Mouse (Mus musculus) spleen, postnatal 36 days (tissue): Measurements from ENCODE around the gene Abhd18.
A peak's percentile ranks its signal among the peaks of the same experiment; 100 is the strongest.

ENCODE experiments used
- DNase-seq, 2 experiments: peaks; one replicate each; pipeline ENCODE4 v3.0.0; 2022; ENCODE audit warnings: low spot score in 2 of 2, mixed read lengths in 1 of 2

Abhd18 gene

DNA sequence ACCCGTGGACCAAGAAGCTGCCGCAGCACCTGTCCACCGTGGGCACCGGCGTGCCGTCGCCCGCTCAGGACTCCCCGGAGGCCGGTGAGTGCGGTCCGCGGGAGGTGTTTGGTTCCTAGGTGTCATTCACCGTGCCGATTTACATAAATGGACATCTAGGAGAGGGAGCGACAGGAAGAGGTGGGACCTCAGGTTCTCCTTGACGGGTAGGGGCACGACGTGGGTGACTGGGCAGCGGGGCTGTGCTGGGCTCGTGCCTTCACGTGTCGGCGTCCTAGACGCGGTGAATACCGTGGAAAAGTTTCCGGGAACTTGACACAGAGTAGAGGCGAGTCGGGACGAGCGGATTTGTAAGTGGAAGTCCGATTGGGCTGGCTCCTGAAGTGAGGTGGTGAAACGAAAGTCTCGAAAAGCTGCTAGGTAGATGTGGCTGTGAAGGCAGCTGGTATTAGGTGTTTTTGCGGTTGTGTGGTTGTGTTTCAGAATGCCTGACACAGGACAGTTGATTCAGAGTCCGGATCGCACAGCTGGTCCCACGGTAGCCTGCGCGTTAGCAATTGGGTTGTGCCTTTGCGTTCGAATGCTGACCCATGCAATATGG lies 103.9 kb downstream of the Abhd18 start:
- peak; percentile 53 to 57 for DNase-seq

DNA sequence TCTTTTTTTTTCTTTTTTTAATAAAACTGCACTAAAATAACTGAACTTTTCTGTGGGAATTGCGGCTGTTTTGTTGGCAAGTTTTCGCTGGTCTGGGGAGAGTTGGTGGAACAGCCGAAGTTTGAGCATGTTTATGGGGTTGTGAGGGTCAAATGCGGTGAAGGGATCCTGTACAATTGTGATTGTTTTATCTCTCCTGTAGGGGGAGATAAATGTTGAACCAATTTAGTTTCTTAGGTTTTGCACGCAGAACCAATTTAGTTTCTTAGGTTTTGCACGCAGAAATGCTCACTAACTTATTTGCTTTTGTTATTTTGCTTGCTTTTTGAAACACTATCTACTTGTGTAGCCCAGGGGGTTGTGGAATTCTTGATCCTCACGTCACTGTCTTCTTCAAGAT lies 104.6 kb downstream of the Abhd18 start:
- DNase-seq, result peak in 1 of 2 experiments; percentile 13

- no peak for DNase-seq
Measured at GRCm38 (mm10) chr3:40952606-40953005, 105.8 kb downstream of the Abhd18 start.

DNA sequence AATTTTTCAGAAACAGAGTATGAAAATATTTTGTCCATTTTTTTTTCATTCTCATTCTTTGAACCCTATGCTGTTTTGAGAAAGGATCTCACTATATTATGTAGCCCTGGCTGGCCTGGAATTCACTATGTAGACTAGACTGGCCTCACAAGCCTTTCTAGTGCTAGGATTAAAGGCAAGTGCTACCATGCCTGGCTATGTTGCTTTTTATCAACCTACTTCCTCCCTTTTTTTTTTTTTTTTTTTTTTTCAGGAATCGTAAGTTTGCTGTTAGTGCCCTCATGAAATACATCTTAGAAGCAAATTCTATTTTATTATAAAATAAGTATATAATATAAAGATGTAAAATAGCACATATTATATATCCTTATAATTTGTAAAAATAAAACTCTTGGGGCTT lies 108.0 kb downstream of the Abhd18 start:
- DNase-seq, result no peak

DNA sequence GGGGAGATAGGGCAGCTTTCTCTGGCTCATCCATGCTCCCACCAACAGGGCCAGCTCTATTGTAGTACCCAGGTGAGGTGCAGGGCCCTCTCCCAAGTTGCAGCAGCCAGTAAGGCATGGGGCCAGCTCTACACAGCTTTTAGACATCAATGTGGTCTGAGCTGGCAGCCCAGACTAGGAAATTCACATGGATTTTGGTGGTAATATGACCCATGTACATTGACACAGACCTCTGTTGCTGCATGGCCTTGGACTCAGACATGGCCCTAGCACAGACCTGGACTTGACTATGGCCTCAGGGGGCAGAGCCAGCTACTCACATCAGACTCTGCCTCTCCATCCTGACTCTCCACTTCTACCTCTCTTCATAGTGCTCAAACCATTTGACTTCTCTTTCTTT lies 112.1 kb downstream of the Abhd18 start:
- DNase-seq, result no peak

DNA sequence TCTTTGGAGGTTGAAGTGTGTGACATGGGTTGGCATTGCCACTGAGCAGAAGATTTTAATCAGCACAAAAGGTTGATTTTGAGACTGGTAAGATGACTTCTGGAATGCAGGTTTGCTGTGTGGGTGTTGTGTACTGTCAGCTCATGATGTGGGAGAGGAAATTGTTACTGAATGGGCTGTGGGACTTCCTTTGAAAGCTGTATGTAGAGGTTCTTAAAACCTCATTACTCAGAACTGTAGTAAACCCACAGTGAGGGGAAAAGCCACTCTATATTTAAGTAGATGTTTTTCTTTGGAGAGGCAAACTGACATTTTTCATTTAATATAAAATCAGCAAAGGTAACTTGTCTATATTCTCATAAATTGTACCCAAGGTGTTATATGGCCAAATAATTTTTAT lies 134.0 kb downstream of the Abhd18 start:
- no peak for DNase-seq

DNA sequence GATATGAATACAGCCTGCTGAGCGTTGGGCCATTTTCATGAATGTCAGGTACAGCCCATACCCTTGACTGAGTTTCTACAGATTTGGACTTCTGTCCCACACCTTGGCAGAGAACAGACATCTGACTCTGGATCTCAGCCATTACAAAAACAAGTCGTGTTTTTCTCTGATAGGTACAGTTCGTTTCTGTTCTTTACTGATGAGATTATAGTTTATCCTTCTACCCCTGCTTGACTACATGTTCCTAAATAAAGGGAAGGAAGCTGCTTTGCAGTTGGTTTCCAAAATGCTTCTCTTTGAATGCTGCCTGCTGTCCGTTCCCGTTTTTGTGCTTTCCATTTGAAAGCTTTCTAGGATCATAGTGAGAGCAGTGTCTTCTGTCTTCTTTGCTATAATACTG lies 140.8 kb downstream of the Abhd18 start:
- DNase-seq, result no peak
